Mouse (Mus musculus) heart, postnatal 0 days (tissue): ENCODE data around the gene Tspan2. TPM values are rescaled to one million over a fixed set of nuclear protein-coding genes. Genes with fewer than 3 reads are reported as not detected.

ENCODE experiments used
- ATAC-seq: fragments of 200-750 bp; cut with Nextera tagmentation; 2 replicates; pipeline ENCODE4 v1.8.0; 2017; ENCODE audit warnings: low read depth, moderate number of reproducible peaks, moderate library complexity; ENCODE audit not compliant: insufficient read depth
- DNase-seq: peaks from one replicate; pipeline ENCODE4 v3.0.0-alpha.2; 2016; ENCODE audit warnings: low spot score
- H3K27ac ChIP-seq: fragments of 300-500 bp; sonication (generic); 2 replicates; pipeline ENCODE4 v1.5.1; 2014; ENCODE audit warnings: low read depth, mild to moderate bottlenecking
- H3K27me3 ChIP-seq: fragments of 300-500 bp; sonication (generic); 2 replicates; pipeline ENCODE4 v1.6.1; 2014; ENCODE audit warnings: low read length, mixed read lengths; ENCODE audit not compliant: control insufficient read depth, insufficient read depth
- H3K36me3 ChIP-seq: fragments of 300-500 bp; sonication (generic); replicated peaks from 2 replicates; pipeline ENCODE4 v1.6.1; 2014; ENCODE audit warnings: low read length, mixed read lengths; ENCODE audit not compliant: control insufficient read depth, insufficient read depth
- H3K4me1 ChIP-seq: fragments of 300-500 bp; sonication (generic); 2 replicates; pipeline ENCODE4 v1.6.1; 2014; ENCODE audit warnings: antibody characterized with exemption; ENCODE audit not compliant: control insufficient read depth, insufficient read depth
- H3K4me2 ChIP-seq: fragments of 300-500 bp; sonication (generic); 2 replicates; pipeline ENCODE4 v1.6.1; 2014; ENCODE audit warnings: low read depth, mild to moderate bottlenecking, low read length, moderate library complexity
- H3K4me3 ChIP-seq: fragments of 300-500 bp; sonication (generic); 2 replicates; pipeline ENCODE4 v1.5.1; 2014; ENCODE audit warnings: low read depth, low read length
- H3K9ac ChIP-seq: fragments of 300-500 bp; sonication (generic); replicated peaks from 2 replicates; pipeline ENCODE4 v1.6.1; 2014; ENCODE audit warnings: low read depth, low read length, mixed read lengths
- H3K9me3 ChIP-seq: fragments of 300-500 bp; sonication (generic); replicated peaks from 2 replicates; pipeline ENCODE4 v1.6.1; 2016; ENCODE audit warnings: low read length; ENCODE audit not compliant: control insufficient read depth
- CTCF ChIP-seq: IDR thresholded peaks from 2 replicates; pipeline ENCODE4 v1.5.1; 2016; ENCODE audit warnings: antibody characterized with exemption, control low read depth, low read depth
- EP300 ChIP-seq: IDR thresholded peaks from 2 replicates; pipeline ENCODE4 v1.6.1; 2016; ENCODE audit warnings: antibody characterized with exemption, low read depth
- WGBS: fragments of 180-500 bp; shearing (Covaris S2); extraction: QIAGEN DNeasy Blood & Tissue Kit; methylation state at CpG from one replicate; pipeline ENCODE4 v1.1.7; 2014; 5-methylcytosine and 5-hydroxymethylcytosine counted together
- polyA plus RNA-seq: library from polyadenylated mRNA; unstranded; fragments of >200 nt; fragmentation: Nextera tagmentation; extraction: Ambion mirVana; gene quantifications from 2 replicates; pipeline ENCODE4 v1.2.1, GENCODE M21; 2015
- total RNA-seq: library from RNA; depleted of rRNA; stranded (reverse); fragments of >200 nt; gene quantifications from 2 replicates; pipeline ENCODE4 v1.2.3, GENCODE M21; 2014; ENCODE audit warnings: low replicate concordance

The Tspan2 gene
- total and polyA plus RNA-seq, 2 experiments from 2014 or later: 17.1 to 90.1 TPM

DNA sequence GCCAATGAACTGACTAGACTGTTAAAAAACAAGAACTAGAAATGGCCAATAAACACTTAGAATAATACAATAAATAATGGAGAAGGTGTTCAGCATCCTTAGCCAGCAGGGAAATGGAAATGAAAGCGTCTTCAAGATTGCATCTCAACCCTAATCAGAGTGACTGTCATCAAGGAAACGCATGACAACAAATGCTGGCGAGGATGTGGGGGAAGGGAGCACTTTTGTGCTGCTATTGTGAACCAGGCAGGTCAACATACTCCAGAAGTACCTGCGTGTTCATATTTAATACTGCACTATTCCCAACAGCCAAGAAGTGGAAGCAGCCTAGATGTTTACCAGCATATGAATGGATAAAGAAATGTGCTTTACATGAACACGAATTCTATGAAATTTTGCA is 4.9 kb upstream of the Tspan2 start:
- Histone ChIP-seq H3K9me3 (no peaks in the 10 kb centered on the region), H3K36me3 (no peaks in the 10 kb centered on the region), H3K4me3 (no peak overlapping the region), H3K27me3 (no peaks in the 10 kb centered on the region), H3K9ac (no peak overlapping the region), H3K4me2 (no peak overlapping the region), H3K27ac (no peak overlapping the region), H3K4me1 (0 out of 2 replicates have a peak, but pooled peaks cover 5% of the 10 kb centered on the region)
- no peak for ATAC-seq
- no peak for DNase-seq
- 45% methylated on average over 5 of the region's 5 CpGs for WGBS
- TF ChIP-seq CTCF (no peak), EP300 (no peak)

DNA sequence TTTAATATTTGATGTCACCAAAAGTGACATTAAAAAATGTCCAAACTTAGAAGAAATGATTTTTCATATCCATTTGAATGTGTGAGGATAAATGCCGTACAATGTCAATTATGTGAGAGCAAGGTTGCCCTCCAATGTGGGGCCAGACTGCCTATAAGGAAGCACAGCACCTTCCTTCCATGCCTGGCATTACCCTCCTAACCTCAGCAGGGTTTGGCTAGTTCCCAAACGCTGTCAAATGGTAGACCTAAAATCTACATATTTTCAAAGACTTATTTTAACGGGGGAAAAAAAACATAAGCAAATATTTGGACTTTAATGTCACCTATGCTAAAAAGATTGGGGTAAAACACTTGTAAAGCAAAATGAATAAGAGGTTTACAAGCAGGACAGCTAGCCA is 3.2 kb upstream of the Tspan2 start:
- 70% methylated on average over 3 of the region's 3 CpGs for WGBS
- H3K27me3 ChIP-seq: no peaks in the 10 kb centered on the region
- no peak for ATAC-seq

DNA sequence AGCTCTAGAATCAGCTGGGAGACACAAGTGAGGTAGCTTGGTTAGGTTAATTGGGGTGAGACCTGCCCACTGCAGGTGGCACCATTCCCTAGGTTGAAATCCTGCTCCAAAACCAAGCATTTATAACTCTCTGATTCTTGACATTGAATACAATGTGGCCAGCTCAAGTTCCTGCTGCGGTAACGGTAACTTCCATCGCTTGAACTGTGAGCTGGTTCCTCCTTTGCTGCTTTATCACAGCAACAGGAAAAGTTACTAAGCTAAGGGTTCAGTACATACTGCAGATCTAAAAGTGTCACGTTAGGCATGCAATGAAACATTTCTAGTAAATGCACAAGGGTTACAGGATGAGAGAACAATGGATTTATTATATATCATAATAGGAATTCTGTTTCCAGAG is 1.7 kb upstream of the Tspan2 start:
- Histone ChIP-seq H3K4me3 (no peak overlapping the region), H3K9ac (no peak overlapping the region), H3K4me1 (peaks cover 26% of the 10 kb centered on the region), H3K4me2 (no peak overlapping the region), H3K36me3 (no peaks in the 10 kb centered on the region), H3K9me3 (no peaks in the 10 kb centered on the region), H3K27ac (no peak overlapping the region), H3K27me3 (no peaks in the 10 kb centered on the region)
- no peak for DNase-seq
- no peak for ATAC-seq
- 69% methylated on average over 4 of the region's 4 CpGs for WGBS
- TF ChIP-seq EP300: no peak
- no peak for TF ChIP-seq CTCF

More for the DNA sequence above, 3.2 kb upstream of the Tspan2 start:
- Histone ChIP-seq H3K4me2 (no peak overlapping the region), H3K4me3 (no peak overlapping the region), H3K27ac (no peak overlapping the region), H3K36me3 (no peaks in the 10 kb centered on the region), H3K4me1 (peaks cover 13% of the 10 kb centered on the region), H3K9ac (no peak overlapping the region), H3K9me3 (no peaks in the 10 kb centered on the region)
- DNase-seq: no peak
- TF ChIP-seq EP300 (no peak), CTCF (no peak)

DNA sequence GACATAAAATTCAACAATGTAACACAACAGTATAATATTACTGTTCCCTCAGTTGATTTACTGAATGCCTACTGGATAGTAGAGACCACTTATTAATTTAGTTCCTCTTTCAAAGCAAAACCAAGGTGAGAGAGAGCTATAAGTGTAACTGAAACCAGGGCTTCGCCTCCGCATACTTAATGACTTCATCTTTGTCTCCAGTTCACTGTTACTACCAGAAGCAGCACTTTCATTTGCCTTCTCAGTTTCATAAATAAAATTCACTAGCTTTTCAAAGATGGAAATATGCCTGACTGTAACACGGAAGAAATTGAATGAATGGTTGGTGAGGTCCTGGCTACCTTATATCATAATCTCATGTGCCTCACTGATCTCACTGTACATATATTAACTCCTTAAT is 1.3 kb upstream of the Tspan2 start:
- DNase-seq (no peak), ATAC-seq (no peak)
- Histone ChIP-seq H3K4me3 (no peak overlapping the region), H3K36me3 (no peaks in the 10 kb centered on the region), H3K27me3 (no peaks in the 10 kb centered on the region), H3K9me3 (no peaks in the 10 kb centered on the region), H3K9ac (no peak overlapping the region), H3K4me2 (no peak overlapping the region), H3K27ac (no peak overlapping the region), H3K4me1 (peaks cover 30% of the 10 kb centered on the region)
- TF ChIP-seq CTCF (no peak), EP300 (no peak)
- 92% methylated on average over 3 of the region's 3 CpGs for WGBS

DNA sequence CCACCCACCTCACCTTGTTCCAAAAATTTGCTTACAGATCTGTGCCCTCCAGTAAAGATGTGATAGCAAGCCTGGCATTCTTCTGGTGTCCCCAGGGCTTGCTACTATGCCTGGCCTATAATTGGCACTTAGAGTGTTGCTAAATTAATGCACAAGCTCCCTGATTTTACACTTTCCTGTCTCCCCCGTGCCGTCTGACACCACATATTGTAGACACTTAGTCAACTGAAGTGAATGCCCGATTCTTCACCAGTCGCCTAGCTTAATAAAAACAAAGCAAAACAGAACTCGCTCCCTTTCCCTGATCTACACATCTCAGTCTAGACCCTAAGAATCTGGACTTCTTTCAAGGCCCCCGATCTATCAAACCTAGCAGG is 405 bp upstream of the Tspan2 start:
- peak overlapping the region; percentile 72 for H3K4me3 ChIP-seq
- H3K4me1 ChIP-seq: peaks cover 34% of the 10 kb centered on the region
- no peaks in the 10 kb centered on the region for H3K36me3 ChIP-seq
- H3K9ac ChIP-seq: peak overlapping the region; percentile 65
- TF ChIP-seq EP300: no peak
- TF ChIP-seq CTCF: no peak
- peak overlapping the region; percentile 93 for H3K27ac ChIP-seq
- whole genome bisulfite sequencing: 11% methylated on average over 6 of the region's 6 CpGs
- ATAC-seq (no peak), DNase-seq (no peak)
- no peaks in the 10 kb centered on the region for H3K27me3 ChIP-seq
- peak overlapping the region; percentile 93 for H3K4me2 ChIP-seq
- H3K9me3 ChIP-seq: no peaks in the 10 kb centered on the region

DNA sequence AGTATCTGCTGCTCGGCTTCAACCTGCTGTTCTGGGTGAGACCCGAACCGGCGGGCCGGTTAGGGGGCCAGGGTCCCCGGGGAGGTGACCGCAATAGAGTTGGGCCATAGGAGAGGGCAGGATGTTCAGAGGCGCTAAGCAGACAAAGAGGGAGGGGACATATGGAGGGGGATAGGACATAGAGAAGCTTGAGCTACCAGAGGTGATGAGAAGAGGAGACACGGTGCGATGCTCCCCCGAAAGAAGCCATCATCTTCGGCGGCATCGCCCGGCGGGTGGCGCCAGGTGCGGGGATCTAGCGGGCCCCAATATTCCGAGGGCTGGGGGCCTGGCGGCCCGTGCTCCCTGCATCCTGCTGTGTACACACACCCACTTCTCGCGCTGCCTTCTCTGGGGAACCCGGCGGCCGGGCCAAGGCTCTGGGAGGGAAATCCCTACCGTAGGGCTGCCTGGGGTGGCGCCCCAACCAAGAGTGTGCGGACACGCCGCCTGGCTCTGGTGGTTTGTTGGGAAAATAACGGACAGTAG is 766 bp downstream of the Tspan2 start:
- ATAC-seq (peak; percentile 66), DNase-seq (peak; percentile 36)
- TF ChIP-seq EP300: no peak
- peak; percentile 11; the same call in 1 of the 2 replicates for TF ChIP-seq CTCF
- H3K27me3 ChIP-seq: no peaks in the 10 kb centered on the region
- peak overlapping the region; percentile 93 for H3K4me2 ChIP-seq
- WGBS: under 1% methylated on average over 33 of the region's 33 CpGs
- H3K27ac ChIP-seq: peak overlapping the region; percentile 93
- H3K9me3 ChIP-seq: no peaks in the 10 kb centered on the region
- H3K4me3 ChIP-seq: peak overlapping the region; percentile 72
- peak overlapping the region; percentile 65 for H3K9ac ChIP-seq
- peaks cover 34% of the 10 kb centered on the region for H3K4me1 ChIP-seq
- no peaks in the 10 kb centered on the region for H3K36me3 ChIP-seq
